Mouse (Mus musculus) MEL (cell line): Measurements from ENCODE around the gene Map7d1.
A peak's percentile ranks its signal among the peaks of the same experiment; 100 is the strongest.

Experiments
- CHD2 ChIP-seq: IDR thresholded peaks from 2 replicates; pipeline ENCODE4 v1.6.1; 2011; ENCODE audit warnings: low read length, improper control_type of control experiment
- CTCF ChIP-seq, 3 experiments: IDR thresholded peaks in 2 of 3; conservative IDR thresholded peaks in 1 of 3; 2 replicates each; pipeline ENCODE4 v1.5.1; 2011 to 2012; ENCODE audit warnings: low read length in 3 of 3, low read depth in 2 of 3, mild to moderate bottlenecking in 2 of 3, improper control_type of control experiment in 1 of 3, inconsistent platforms in 1 of 3, mixed read lengths in 1 of 3, moderate library complexity in 1 of 3; ENCODE audit not compliant: control insufficient read depth in 1 of 3, insufficient read depth in 1 of 3, poor library complexity in 1 of 3, severe bottlenecking in 1 of 3
- MAX ChIP-seq: IDR thresholded peaks from 2 replicates; pipeline ENCODE4 v1.6.1; 2011; ENCODE audit warnings: low read length, improper control_type of control experiment
- NELFE ChIP-seq: IDR thresholded peaks from 2 replicates; pipeline ENCODE4 v1.6.1; 2011; ENCODE audit warnings: low read depth, low read length, improper control_type of control experiment
- RCOR1 ChIP-seq: IDR thresholded peaks from 2 replicates; pipeline ENCODE4 v1.6.1; 2012; ENCODE audit warnings: low read depth, mild to moderate bottlenecking, inconsistent platforms, low read length, improper control_type of control experiment
- TAL1 ChIP-seq: IDR thresholded peaks from 2 replicates; pipeline ENCODE4 v1.6.1; 2012; ENCODE audit warnings: mild to moderate bottlenecking, inconsistent platforms, low read length, moderate library complexity, mixed read lengths
- USF1 ChIP-seq: IDR thresholded peaks from 2 replicates; pipeline ENCODE4 v1.6.1; 2014; ENCODE audit warnings: low read depth, mild to moderate bottlenecking, inconsistent platforms, low read length, improper control_type of control experiment, moderate library complexity
- ZNF384 ChIP-seq: IDR thresholded peaks from 2 replicates; pipeline ENCODE4 v1.6.1; 2012; ENCODE audit warnings: low read depth, mild to moderate bottlenecking, inconsistent platforms, low read length, improper control_type of control experiment

- TF ChIP-seq TAL1 (no peak), ZNF384 (no peak), MAX (no peak), CTCF (IDR thresholded peaks at IDR 0.05 in 2 of 3, conservative IDR thresholded peaks at IDR 0.05 in 1 of 3; ENCODE audit: control insufficient read depth in 1 of 3, insufficient read depth in 1 of 3, low read depth in 2 of 3, low read length in 3 of 3, poor library complexity in 1 of 3, severe bottlenecking in 1 of 3) (peak; percentile 74 to 83 (median 77)), CHD2 (no peak), USF1 (no peak), NELFE (no peak), RCOR1 (no peak)
Measured at GRCm38 (mm10) chr4:126277906-126278564, 21.9 kb upstream of the Map7d1 start.
